Mouse (Mus musculus) ES-Bruce4 (cell line): ENCODE measurements around the gene Mmp14.

Experiments
- CTCF ChIP-seq: IDR thresholded peaks from one replicate; pipeline ENCODE4 v1.8.1; 2011; ENCODE audit warnings: low read depth, low read length
- EP300 ChIP-seq: IDR thresholded peaks from 2 replicates; pipeline ENCODE4 v1.6.1; 2011; ENCODE audit warnings: low read depth, low read length; ENCODE audit not compliant: insufficient read depth
- POLR2A ChIP-seq: IDR thresholded peaks from one replicate; pipeline ENCODE4 v1.8.1; 2011; ENCODE audit warnings: low read length; ENCODE audit not compliant: insufficient read depth

DNA sequence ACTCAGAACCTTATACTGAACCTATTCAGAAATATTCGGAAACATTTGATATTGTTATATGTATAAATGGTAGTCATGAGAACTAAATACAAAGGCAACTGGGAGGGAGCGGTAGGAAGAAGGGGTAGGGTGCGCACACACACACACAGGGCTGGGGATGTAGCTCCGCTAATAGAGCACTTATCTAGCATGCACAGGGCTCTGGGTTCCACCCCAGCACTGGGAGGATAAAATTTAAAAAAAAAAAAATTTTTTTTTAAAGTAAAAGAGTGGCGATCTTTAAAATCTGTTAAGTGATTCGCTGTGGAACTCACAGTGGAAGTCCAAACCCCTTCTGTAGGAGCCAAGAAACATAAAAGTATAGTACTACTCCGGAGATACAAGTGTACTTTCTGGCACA, 54.5 kb downstream of the Mmp14 start:
- TF ChIP-seq POLR2A: no peak
- no peak for TF ChIP-seq CTCF
- no peak for TF ChIP-seq EP300
